Mouse (Mus musculus): ENCODE measurements at regions not wholly inside any gene's neighbourhood (a gene's known extent, or its start where the extent isn't known, plus 50 kb on each side); places are given as distances from the start of the nearest gene placed in this dataset.

DNA sequence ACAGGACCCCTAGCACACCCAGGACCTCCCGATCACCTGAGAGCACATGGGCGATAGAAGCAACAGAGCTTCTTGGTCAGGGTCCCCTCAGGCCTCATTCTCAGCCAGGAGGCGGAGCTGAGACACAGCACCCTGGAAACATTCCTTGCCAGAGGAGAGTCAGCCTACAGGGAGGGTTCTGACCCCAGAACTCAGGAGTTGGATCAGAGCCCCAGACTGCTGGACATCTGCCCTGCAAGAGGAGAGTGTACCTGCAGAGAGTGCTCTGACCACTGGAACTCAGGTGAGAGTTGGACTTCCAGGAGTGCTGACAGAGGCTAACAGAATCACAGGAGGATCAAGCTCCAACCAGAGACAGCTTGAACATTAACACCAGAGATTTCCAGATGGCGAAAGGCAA, 76.1 kb downstream of the Gpr85 start:
- peak; percentile 79 for DNase-seq

GRCm38 (mm10) chr6:13759431-13759830, 80.3 kb downstream of the Gpr85 start:
- DNase-seq = no peak

GRCm38 (mm10) chr6:13758946-13759345, 80.8 kb downstream of the Gpr85 start:
- no peak for DNase-seq

- DNase-seq = no peak
Observed at GRCm38 (mm10) chr6:13748931-13749638, 71.3 kb upstream of the Bmt2 start.

DNA sequence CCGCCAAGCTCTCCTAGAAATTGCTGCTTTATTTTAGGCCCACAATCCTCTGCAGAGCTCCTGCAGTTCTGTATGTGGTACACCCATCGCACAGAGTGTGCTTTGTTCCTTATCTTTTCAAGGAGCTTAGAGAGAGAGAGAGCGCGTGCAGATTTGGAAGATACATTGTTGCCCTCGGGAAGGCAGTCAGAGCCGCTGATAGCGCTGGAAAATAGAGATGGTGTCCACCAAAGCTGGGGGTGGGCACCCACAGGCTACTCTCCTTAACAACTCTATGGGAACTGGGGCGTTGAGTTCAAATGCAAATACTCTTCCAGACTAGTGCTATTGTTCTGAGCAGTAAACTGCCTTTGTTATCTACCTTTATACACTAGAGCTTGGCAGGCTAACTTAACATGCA, 70.2 kb upstream of the Bmt2 start:
- DNase-seq = no peak

DNA sequence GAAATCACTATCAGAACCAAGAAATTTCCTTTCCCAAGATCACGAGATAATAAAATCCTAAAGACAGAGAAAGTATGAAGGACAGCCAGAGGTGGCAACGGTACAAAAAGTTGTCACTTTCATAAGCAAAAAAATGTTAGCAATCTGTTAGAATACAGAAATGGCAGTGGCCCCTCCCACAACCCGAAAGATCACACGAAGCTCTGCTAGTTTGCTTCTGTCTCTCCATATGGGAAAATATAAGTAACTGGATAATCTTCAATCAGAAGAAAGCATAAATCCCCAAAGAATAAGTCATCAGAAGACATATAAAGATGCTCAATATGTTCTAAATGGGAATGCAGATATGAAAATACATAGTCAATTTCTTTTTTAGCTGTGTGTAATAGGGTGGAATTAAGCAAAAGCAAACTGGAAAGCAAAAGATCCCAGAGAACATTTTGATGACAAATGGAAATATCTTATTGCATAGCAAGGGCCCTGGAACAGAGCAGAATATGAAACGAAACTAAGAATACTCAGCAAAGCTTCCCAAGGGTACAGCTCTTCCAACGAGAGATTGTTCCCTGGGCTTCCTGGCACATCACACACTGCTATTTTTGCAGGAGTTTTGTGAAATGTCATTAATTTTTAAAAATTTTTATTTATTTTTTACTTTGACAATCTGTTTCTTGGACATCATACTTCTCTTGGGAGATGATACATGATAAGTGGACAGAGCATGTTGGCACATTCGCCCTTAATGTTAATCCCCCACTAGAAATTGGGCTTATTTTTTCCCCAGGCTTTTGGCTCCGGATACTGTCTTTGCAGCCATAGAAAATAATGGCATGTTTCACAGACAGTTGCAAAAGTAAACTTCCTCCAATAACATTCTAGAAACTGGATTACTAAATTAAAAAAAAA, 69.1 kb upstream of the Bmt2 start:
- no peak for DNase-seq
